Mouse (Mus musculus) adrenal gland, postnatal 36 days (tissue): ENCODE measurements at regions not wholly inside any gene's neighbourhood (a gene's known extent, or its start where the extent isn't known, plus 50 kb on each side); places are given as distances from the start of the nearest gene placed in this dataset.

ENCODE experiments used
- DNase-seq, 2 experiments: peaks; one replicate each; pipeline ENCODE4 v3.0.0; 2021; ENCODE audit warnings: mixed read lengths in 1 of 2

GRCm38 (mm10) chr2:81991726-81992125, 61.3 kb upstream of the Zfp804a start:
- DNase-seq: peak; percentile 4 to 31
